Mouse (Mus musculus) monocyte, adult 2 months (primary cell): ENCODE data around the gene Tnfrsf25.
A peak's percentile ranks its signal among the peaks of the same experiment; 100 is the strongest.

Experiments
- DNase-seq, 2 experiments: peaks; one replicate each; pipeline ENCODE4 v3.0.0; 2022; ENCODE audit warnings: low spot score in 2 of 2, low read depth in 1 of 2

The Tnfrsf25 gene

GRCm38 (mm10) chr4:152140441-152140840 is 24.7 kb downstream of the Tnfrsf25 start:
- no peak for DNase-seq

DNA sequence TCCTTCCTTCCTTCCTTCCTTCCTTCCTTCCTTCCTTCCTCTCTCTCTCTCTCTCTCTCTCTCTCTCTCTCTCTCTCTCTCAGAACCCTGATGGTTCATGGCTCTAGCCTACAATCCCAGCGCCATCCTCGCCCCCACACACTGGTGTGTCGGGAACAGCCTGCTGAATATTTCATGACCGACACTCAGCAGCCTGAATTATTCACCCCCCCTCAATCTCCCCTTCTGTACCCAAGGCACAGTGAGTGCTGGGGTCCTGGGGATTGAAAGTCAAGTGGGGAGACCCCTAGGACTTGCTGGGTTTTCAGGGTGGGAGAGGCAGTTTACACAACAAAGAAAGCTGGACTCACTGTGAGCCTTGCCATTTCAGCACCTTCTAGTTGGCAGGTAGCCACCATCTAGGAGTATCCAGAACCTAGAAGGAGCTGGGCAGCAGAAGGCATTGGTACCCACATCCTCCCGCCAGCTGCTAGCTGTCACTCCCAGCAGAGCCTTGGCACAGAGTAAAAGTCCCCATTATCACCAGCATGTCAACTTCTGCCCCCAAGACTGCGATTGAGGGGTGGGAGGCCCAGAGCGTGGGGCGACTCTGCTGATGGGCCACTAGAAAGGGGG is 25.9 kb downstream of the Tnfrsf25 start:
- no peak for DNase-seq

- no peak for DNase-seq
Observed at GRCm38 (mm10) chr4:152143632-152144031, 27.9 kb downstream of the Tnfrsf25 start.

DNA sequence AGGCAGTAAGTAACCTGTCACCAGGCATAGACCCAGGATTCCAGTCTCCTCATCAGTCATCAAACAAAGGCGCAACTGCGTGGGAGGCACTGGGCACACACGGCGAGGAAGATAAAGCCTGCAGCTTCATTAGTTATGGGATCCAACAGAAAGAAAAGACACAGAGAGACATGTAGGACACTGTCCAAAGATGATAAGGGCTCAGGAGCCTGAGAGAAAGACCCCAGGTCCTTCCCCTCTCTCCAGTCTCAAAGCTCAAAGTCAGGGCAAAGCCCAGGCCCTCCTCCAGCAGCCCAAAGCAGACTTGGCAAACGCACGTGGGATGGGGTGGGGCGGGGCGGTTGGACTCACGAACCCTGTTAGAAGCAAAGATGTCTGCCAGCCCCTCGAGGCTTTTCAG is 29.7 kb downstream of the Tnfrsf25 start:
- no peak for DNase-seq

- DNase-seq: no peak
Observed at GRCm38 (mm10) chr4:152146033-152146827, 30.5 kb downstream of the Tnfrsf25 start.

GRCm38 (mm10) chr4:152150546-152150945 is 34.8 kb downstream of the Tnfrsf25 start:
- DNase-seq: no peak

DNA sequence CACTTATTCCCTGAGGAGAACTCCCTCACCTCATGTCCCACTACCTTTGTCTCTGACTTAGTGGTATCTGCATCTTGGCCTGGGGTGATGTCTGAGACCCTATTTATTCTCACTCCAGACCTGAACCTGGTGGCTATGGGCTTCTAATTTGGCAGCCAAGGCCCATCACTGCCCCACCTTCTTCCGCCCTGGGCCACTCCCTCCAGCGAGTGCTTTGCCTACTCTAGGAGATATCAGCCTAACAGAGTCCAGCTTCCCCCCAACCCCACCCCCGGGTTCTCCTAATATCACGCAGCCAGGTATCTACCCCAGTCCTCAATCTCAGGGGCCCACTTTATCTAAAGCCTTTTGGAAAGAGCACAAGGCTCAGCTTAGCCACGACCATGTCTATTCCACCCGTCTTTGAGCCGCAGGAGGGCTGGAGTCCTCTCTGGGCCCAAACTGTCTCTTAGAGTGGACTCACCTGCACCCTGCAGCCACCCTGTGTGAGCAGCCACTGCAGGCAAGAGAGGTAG is 35.8 kb downstream of the Tnfrsf25 start:
- DNase-seq: no peak

DNA sequence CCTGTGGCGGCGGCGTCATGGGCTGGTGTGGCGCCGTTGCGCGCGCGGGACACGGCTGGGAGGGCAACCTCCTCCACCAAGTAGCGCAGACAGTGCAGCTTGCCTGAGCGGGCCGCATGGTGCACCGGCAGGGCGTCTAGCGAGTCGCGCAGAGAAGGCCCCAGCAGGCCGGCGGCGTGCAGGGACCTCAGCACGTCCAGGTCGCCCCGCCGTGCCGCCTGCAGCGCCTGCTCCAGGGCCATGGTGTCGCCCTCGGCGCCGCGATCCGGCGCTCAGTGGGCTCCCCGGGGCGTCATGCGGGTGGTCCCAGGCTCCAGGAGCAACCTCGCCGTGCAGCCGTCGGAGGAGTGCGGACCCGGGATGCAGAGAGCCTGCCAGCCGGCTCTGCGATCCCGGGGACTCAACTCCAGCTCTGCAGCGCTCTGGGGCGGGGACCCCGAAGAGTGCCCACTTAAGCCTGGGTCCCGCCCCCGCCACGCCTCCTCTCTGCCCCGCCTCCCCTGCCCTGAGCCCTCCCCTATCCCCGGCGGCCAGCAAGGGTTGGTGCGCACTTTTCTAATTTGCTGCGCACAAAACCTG is 36.3 kb downstream of the Tnfrsf25 start, which contains the start of gene Espn:
TSS of gene Espn (minus strand) at position 406 of the 579 bp plus-strand sequence.
- DNase-seq: no peak

- peak; percentile 93 to 95 for DNase-seq
Observed at GRCm38 (mm10) chr4:152153771-152154177, 38.0 kb downstream of the Tnfrsf25 start.

- DNase-seq: no peak
Observed at GRCm38 (mm10) chr4:152155019-152155418, 39.3 kb downstream of the Tnfrsf25 start.

- DNase-seq: peak; percentile 18 to 55
Observed at GRCm38 (mm10) chr4:152157779-152158584, 42.2 kb downstream of the Tnfrsf25 start.

DNA sequence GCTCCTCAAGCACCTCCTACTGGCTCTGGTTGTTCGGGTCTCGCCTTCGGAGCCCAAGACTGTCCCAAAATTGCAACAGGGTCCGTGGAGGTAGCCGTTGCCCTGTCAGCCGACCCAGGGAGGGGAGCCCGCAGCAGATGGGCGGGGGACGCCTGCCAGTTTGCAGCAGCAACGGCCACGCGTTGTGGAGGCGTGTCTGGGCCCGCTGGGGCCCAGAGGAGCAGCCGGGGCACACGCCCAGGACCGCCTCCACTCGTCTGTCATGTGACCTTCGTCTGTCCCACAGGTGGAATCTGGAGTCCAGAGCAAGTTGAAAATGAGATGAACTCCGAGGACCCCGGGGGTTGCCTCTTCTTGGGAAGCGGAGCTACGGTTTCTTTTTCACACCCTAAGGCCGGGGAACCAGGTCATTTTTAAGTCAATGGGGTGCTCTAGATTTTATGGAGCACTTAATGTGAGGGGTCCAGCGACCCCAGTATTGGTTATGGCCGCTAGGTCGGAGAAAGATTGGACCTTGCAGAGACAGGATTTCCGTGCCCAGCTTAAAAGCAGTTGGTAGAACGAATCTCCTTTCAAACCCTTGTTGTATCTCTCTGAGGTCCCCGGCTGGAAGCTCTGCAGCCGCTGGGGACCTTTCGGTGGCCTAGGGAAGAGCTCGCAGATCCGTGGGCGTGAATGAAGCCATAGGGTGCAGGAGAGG is 43.0 kb downstream of the Tnfrsf25 start, which contains the start of gene Hes2:
TSS of gene Hes2 (plus strand) at position 283 of the 700 bp plus-strand sequence.
- DNase-seq: no peak

- DNase-seq: no peak
Observed at GRCm38 (mm10) chr4:152159285-152159678, 43.5 kb downstream of the Tnfrsf25 start.

DNA sequence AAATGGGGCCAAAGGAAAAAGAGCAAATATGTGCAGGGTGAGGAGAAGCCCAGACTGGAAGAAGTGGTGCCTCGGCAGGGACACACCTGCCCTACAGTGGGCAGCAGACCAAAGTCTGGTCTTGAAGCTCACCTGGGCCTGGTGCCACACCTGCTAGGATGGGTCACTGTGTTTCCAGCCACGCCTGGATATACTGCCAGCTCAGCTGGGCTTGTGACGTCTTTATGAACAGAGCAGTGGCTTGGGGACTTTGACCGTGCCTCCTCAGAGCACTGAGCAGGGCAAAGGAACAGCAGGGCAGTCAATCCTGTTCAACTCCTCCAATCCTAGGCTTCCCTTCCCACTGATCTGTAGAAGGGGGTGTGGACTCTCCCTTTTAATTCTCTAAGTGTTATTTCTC is 45.0 kb downstream of the Tnfrsf25 start:
- DNase-seq: no peak

GRCm38 (mm10) chr4:152161601-152162000 is 45.9 kb downstream of the Tnfrsf25 start:
- no peak for DNase-seq

GRCm38 (mm10) chr4:152162748-152163147 is 47.0 kb downstream of the Tnfrsf25 start:
- DNase-seq: no peak

DNA sequence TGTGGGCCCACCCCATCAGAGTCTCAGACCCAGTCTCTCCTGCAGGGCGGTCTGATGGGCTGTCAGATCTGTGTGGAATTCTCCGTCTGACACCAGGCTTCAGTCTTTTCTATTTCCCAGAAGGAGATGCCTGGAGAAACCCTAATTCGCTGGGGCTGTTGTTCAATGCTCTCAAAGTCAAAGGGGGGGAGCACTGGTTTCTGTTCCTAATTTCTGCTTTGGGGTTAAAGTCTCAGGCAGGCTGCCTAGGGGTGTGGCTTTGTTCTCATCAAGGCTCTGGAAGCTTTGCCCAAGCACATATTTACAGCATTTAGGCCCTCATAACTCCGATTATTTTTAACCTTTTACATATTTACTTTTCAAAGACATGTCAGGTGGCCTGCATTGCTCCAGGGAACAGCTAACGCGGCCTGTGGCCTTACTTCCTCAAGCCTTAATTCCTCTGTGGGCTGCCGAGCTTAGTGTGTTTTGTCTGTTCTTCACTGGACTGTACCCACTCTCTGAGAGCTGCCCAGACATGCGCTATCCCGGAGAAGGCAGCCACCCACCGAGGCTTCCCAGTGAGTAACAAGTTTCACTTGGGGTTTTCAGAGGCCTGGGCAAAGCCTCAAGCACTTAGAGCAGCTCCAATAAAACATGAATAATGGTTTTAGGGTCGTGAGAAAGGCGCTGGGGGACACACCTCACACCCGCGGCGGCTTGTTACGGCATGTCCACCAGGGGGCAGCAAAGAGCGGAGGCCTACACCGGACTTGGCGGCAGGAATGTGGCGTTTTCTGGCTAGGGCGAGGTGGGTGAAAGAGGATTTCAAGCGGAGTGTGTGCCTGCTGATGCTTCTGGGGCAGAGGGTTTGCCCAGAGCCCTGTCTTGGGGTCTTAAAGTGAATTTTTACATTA is 49.5 kb downstream of the Tnfrsf25 start:
- peak; percentile 42 to 67 for DNase-seq

- DNase-seq: no peak
Observed at GRCm38 (mm10) chr4:152168052-152168451, 52.3 kb downstream of the Tnfrsf25 start.

- DNase-seq: no peak
Observed at GRCm38 (mm10) chr4:152169103-152169502, 53.4 kb downstream of the Tnfrsf25 start.
